Mouse (Mus musculus): ENCODE measurements around the gene Ces5a. TPM values are rescaled to one million over a fixed set of nuclear protein-coding genes. Genes with fewer than 3 reads are reported as not detected.

Gene Ces5a
- polyA plus RNA-seq, 3 experiments from 2014 or later: 0.35 TPM; not detected in 2

Other genes with a start within 250 kb of the Ces5a start
- gene Ces1g, start 198.5 kb downstream of the Ces5a start, polyA plus RNA-seq (2017; shearing (Covaris generic)): not detected
- gene Ces1h, start 156.1 kb downstream of the Ces5a start, polyA plus RNA-seq (2017; shearing (Covaris generic)): not detected